Mouse (Mus musculus): ENCODE data around the gene Agap2.

Gene Agap2

GRCm38 (mm10) chr10:127075080-127075479, at the start of gene Agap2:
Agap2 (plus strand) TSS chr10:127075284.
- no peak for DNase-seq (ENCODE audit: low spot score in 2 of 2)

- peak; percentile 89 for DNase-seq (ENCODE audit: low spot score in 2 of 2)
Measured at GRCm38 (mm10) chr10:127030336-127031296, 44.5 kb upstream of the Agap2 start, which contains the start of gene Tsfm. Tsfm (minus strand) TSS chr10:127030840.

DNA sequence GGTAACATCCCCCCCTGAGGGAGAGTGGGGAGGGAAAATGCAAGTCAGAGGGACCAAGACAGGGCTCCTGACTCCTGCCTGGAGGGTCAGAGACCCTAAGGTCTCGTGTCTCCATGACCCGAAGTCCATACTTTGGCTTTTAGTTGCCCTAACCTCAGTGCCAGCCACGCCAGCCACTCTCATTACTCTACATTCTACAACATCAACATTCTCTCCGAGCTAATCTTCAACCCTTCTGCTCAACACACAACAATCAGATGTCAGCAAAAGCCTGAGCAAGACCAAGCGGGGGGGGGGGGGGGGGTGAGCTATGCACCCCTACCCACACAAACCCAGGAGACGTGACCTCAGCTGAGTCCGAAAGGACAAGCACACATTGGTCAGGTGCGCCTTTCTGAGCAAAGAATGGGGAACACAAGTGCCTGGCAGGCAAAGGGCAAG, 41.8 kb upstream of the Agap2 start:
- DNase-seq (ENCODE audit: low spot score in 2 of 2), result no peak

DNA sequence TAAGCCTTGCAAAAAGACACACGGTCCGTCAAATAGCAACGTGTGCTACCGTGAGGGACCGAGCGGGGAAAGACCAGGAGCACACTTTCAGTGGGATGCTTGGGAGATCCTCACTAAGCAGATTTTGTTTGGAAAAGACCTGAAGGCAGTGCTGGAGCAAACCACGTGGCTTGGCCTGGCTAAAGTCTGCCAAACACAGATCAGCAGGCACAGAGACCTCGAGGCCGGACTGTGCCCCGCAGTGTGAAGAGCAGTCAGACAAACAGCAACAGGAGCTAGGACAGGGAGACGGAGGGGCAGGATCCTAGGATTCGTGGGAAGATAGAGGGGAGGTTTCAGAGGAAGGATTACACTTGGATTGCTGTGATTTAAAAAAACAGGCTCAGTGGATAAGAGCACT, 38.8 kb upstream of the Agap2 start:
- DNase-seq (ENCODE audit: low spot score in 2 of 2), result no peak

GRCm38 (mm10) chr10:127037641-127038040, 37.4 kb upstream of the Agap2 start:
- no peak for DNase-seq (ENCODE audit: low spot score in 2 of 2)

- DNase-seq (ENCODE audit: low spot score in 2 of 2), result peak in 1 of 2 experiments; percentile 42
Measured at GRCm38 (mm10) chr10:127040569-127041214, 34.4 kb upstream of the Agap2 start.

GRCm38 (mm10) chr10:127041274-127041766, 33.8 kb upstream of the Agap2 start, which contains the start of the genes Mettl1 and Eef1akmt3:
Mettl1 (plus strand) TSS chr10:127041414.
Eef1akmt3 (minus strand) TSS chr10:127041513.
- no peak for DNase-seq (ENCODE audit: low spot score in 2 of 2)

DNA sequence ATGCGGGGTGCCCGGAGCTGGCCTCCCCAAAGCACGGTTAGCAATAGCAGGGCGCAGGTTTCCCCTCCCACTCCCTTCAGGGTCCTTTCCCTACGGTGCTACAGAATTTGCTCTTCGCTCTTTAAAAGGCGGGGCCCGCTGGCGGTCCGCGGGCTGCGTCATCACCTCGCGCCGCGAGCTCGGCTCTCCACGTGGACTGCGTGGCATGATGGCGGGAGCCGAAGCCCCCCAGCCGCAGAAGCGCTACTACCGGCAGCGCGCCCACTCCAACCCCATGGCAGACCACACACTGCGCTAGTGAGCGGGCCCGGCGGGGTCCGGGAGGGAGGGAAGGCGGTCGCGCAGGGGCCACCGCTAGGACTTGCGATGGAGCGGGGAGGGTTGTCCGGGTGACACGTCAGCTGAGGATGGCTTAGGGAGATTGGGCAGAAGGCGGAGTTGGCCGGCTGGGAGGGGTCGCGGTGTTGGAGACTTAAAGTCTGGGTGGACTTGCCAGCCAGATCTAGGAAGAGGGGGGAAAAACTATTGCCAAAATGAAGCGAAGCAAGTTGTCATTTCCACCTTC, 33.2 kb upstream of the Agap2 start:
- peak; percentile 85 to 86 for DNase-seq (ENCODE audit: low spot score in 2 of 2)

- no peak for DNase-seq (ENCODE audit: low spot score in 2 of 2)
Measured at GRCm38 (mm10) chr10:127042468-127043115, 32.5 kb upstream of the Agap2 start.

DNA sequence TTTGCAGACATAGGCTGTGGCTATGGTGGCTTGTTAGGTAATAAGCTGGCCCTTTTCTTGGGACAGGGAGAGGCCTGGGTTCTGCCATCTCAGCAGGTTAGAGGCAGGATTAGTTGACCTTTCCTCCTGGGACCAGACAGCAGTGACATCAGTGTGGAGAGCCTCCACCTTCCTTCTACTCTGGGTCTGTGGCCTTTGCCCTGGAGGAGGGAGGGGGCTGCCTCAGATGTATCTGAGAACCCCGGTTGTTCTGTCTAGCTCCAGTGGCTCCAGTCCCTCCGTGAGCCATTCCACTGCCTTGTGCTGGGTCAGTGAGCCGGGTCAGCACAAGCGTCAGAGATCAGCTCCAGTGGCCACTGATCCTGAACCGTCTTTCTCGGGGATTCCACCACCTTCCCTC, 31.9 kb upstream of the Agap2 start:
- no peak for DNase-seq (ENCODE audit: low spot score in 2 of 2)

GRCm38 (mm10) chr10:127047954-127048353, 27.1 kb upstream of the Agap2 start, which contains the start of gene Cyp27b1:
Cyp27b1 (plus strand) TSS chr10:127048250.
- no peak for DNase-seq (ENCODE audit: low spot score in 2 of 2)

- DNase-seq (ENCODE audit: low spot score in 2 of 2), result no peak
Measured at GRCm38 (mm10) chr10:127048608-127049394, 26.3 kb upstream of the Agap2 start.

DNA sequence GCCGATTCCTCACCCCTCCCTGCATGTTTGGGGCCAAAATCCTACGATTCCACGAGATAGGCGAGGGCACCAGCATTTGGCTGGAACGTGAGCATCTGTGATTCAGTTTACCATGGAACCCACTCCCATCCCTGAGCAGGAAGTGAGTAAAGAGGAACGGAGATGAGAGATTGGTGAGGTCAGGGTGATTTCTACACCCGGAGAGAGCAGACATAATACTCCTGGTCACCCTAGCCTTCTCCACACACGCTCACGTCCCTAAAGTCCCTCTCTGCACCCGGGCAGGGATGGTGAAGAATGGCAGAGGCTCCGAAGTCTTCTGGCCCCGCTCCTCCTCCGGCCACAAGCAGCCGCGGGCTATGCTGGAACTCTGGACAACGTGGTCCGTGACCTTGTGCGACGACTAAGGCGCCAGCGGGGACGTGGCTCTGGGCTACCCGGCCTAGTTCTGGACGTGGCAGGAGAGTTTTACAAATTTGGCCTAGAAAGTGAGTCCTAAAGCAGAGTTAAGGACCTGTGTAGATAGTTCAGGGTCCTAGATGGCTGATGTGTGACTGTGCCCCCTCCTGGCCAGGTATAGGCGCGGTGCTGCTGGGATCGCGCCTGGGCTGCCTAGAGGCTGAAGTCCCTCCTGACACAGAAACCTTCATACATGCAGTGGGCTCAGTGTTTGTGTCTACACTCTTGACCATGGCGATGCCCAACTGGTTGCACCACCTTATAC, 25.5 kb upstream of the Agap2 start:
- no peak for DNase-seq (ENCODE audit: low spot score in 2 of 2)

- no peak for DNase-seq (ENCODE audit: low spot score in 2 of 2)
Measured at GRCm38 (mm10) chr10:127050119-127050474, 25.0 kb upstream of the Agap2 start.

- DNase-seq (ENCODE audit: low spot score in 2 of 2), result no peak
Measured at GRCm38 (mm10) chr10:127054646-127055045, 20.4 kb upstream of the Agap2 start.

GRCm38 (mm10) chr10:127055406-127055805, 19.7 kb upstream of the Agap2 start:
- DNase-seq (ENCODE audit: low spot score in 2 of 2), result no peak

DNA sequence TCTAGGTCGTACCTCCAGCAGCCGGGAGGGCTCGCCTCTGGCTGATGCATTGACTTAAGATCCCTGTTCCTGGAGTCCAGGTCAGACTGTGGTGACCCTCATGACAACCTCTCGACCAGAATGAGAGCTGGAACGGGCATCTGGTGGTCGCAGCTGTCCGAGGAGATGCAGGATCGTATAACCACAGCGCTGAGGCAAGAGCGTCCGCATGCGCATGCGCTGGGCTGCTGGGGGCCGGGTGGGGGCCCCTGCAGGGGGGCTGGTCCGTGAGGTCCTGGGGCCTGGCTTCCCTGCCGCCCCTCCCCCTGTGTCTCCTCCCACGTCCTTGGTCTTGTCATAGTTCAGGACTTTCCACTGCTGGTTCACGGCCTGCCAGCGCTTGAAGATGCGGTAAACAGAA, 18.6 kb upstream of the Agap2 start:
- DNase-seq (ENCODE audit: low spot score in 2 of 2), result no peak

GRCm38 (mm10) chr10:127058161-127058560, 16.9 kb upstream of the Agap2 start:
- DNase-seq (ENCODE audit: low spot score in 2 of 2), result peak in 1 of 2 experiments; percentile 74

GRCm38 (mm10) chr10:127058708-127059107, 16.4 kb upstream of the Agap2 start:
- no peak for DNase-seq (ENCODE audit: low spot score in 2 of 2)

Data from frontal cortex, postnatal 25 days (tissue).